18 mouse cellular contexts compared by ENCODE assay signal in genomic region chr9:115942486-115942885, GRCm38 (mm10). TPM values are rescaled to one million over a fixed set of nuclear protein-coding genes. Genes with fewer than 3 reads are reported as not detected.
DNase-seq lines count a peak whose midpoint lies in the region; ATAC-seq lines count a peak whose summit lies in the region.
"Had no signal": no experiment of that assay in that cellular context is flagged by ENCODE, and none has a peak within 500 bp of the region (broad histone marks: within the 10 kb centered on the region; RNA-seq: fewer than 3 reads in every experiment).

No protein-coding gene starts in this region.

- no peak overlapping the region for H3K4me3 ChIP-seq in hindbrain, embryonic 15.5 days
- H3K4me3 ChIP-seq in hindbrain, embryonic 11.5 days (ENCODE audit: low read depth, low read length): no peak overlapping the region
- H3K4me3 ChIP-seq in neural tube, embryonic 14.5 days (ENCODE audit: low read depth, low read length): no peak overlapping the region
- H3K4me3 ChIP-seq in neural tube, embryonic 15.5 days (replicated peaks): no peak overlapping the region
- H3K4me3 ChIP-seq in midbrain, embryonic 11.5 days (ENCODE audit: low read depth, low read length): no peak overlapping the region
- H3K4me3 ChIP-seq: intestine, embryonic 15.5 days; limb, embryonic 10.5 days; myocyte had no signal

- H3K4me1 ChIP-seq in hindbrain, embryonic 15.5 days (replicated peaks): peaks cover 12% of the 10 kb centered on the region
- no peaks in the 10 kb centered on the region; the same call in 1 of the 2 replicates for H3K4me1 ChIP-seq in hindbrain, embryonic 11.5 days (replicated peaks; ENCODE audit: control insufficient read depth, insufficient read depth, low read length)
- no peaks in the 10 kb centered on the region for H3K4me1 ChIP-seq in neural tube, embryonic 14.5 days (ENCODE audit: control insufficient read depth, insufficient read depth, low read length)
- peaks cover 16% of the 10 kb centered on the region for H3K4me1 ChIP-seq in neural tube, embryonic 15.5 days
- H3K4me1 ChIP-seq in midbrain, embryonic 11.5 days (ENCODE audit: control insufficient read depth, insufficient read depth, low read length): no peaks in the 10 kb centered on the region; the same call in 1 of the 2 replicates
- H3K4me1 ChIP-seq: intestine, embryonic 15.5 days had no signal

- no peak for ATAC-seq in hindbrain, embryonic 15.5 days (ENCODE audit: low FRiP score, low read depth)
- ATAC-seq in hindbrain, embryonic 11.5 days (ENCODE audit: low FRiP score): no peak
- ATAC-seq in neural tube, embryonic 14.5 days (ENCODE audit: low read depth): no peak
- ATAC-seq in neural tube, embryonic 15.5 days (ENCODE audit: low FRiP score): no peak
- ATAC-seq in midbrain, embryonic 11.5 days (ENCODE audit: low FRiP score): no peak
- ATAC-seq: intestine, embryonic 15.5 days; liver, postnatal 0 days had no signal

- no peaks in the 10 kb centered on the region for H3K9me3 ChIP-seq in hindbrain, embryonic 15.5 days
- no peaks in the 10 kb centered on the region for H3K9me3 ChIP-seq in hindbrain, embryonic 11.5 days (ENCODE audit: control insufficient read depth, low read length)
- no peaks in the 10 kb centered on the region for H3K9me3 ChIP-seq in neural tube, embryonic 14.5 days (ENCODE audit: control insufficient read depth, low read length)
- no peaks in the 10 kb centered on the region for H3K9me3 ChIP-seq in neural tube, embryonic 15.5 days (replicated peaks)
- H3K9me3 ChIP-seq in midbrain, embryonic 11.5 days (ENCODE audit: control insufficient read depth, low read length): no peaks in the 10 kb centered on the region; the same call in 1 of the 2 replicates
- H3K9me3 ChIP-seq: intestine, embryonic 15.5 days; limb, embryonic 10.5 days had no signal

- WGBS in hindbrain, embryonic 15.5 days: 33% methylated on average over 4 of the region's 4 CpGs
- 66% methylated on average over 4 of the region's 4 CpGs for WGBS in hindbrain, embryonic 11.5 days
- 22% methylated on average over 4 of the region's 4 CpGs for WGBS in neural tube, embryonic 14.5 days
- 15% methylated on average over 4 of the region's 4 CpGs for WGBS in neural tube, embryonic 15.5 days
- 40% methylated on average over 4 of the region's 4 CpGs for WGBS in midbrain, embryonic 11.5 days

- 0 out of 2 replicates have a peak overlapping the region, but pooled peaks have one; percentile 18 for H3K27ac ChIP-seq in hindbrain, embryonic 15.5 days (replicated peaks)
- no peak overlapping the region for H3K27ac ChIP-seq in hindbrain, embryonic 11.5 days (ENCODE audit: low read depth, low read length)
- 0 out of 2 replicates have a peak overlapping the region, but pooled peaks have one; percentile 8 for H3K27ac ChIP-seq in neural tube, embryonic 14.5 days (ENCODE audit: low read depth, low read length)
- no peak overlapping the region for H3K27ac ChIP-seq in neural tube, embryonic 15.5 days (replicated peaks)
- H3K27ac ChIP-seq in midbrain, embryonic 11.5 days (ENCODE audit: low read depth, low read length): no peak overlapping the region
- H3K27ac ChIP-seq: intestine, embryonic 15.5 days had no signal

- DNase-seq in hindbrain, embryonic 11.5 days (ENCODE audit: low spot score): no peak
- DNase-seq in midbrain, embryonic 11.5 days (ENCODE audit: low spot score, missing footprints): peak; percentile 85
- peak; percentile 32 for DNase-seq in telencephalon, adult 2 months (ENCODE audit: low read depth, low spot score)
- DNase-seq in kidney, postnatal 36 days: no peak
- DNase-seq in left cerebral cortex, adult 18-20 months (ENCODE audit: low spot score in 2 of 2): no peak
- DNase-seq: adrenal gland, postnatal 14 days; gastrocnemius, postnatal 36 days; liver, postnatal 0 days; lung, postnatal 14 days had no signal

- no peak overlapping the region for H3K9ac ChIP-seq in hindbrain, embryonic 15.5 days
- no peak overlapping the region for H3K9ac ChIP-seq in hindbrain, embryonic 11.5 days (ENCODE audit: low read depth, low read length)
- H3K9ac ChIP-seq in neural tube, embryonic 14.5 days (replicated peaks; ENCODE audit: low read depth, low read length): no peak overlapping the region
- H3K9ac ChIP-seq in neural tube, embryonic 15.5 days (replicated peaks): no peak overlapping the region
- no peak overlapping the region for H3K9ac ChIP-seq in midbrain, embryonic 11.5 days (ENCODE audit: low read length)
- H3K9ac ChIP-seq: intestine, embryonic 15.5 days; liver, postnatal 0 days had no signal

- no peaks in the 10 kb centered on the region for H3K36me3 ChIP-seq in hindbrain, embryonic 15.5 days
- no peaks in the 10 kb centered on the region for H3K36me3 ChIP-seq in hindbrain, embryonic 11.5 days (ENCODE audit: control insufficient read depth, insufficient read depth, low read length)
- no peaks in the 10 kb centered on the region for H3K36me3 ChIP-seq in neural tube, embryonic 14.5 days (ENCODE audit: control insufficient read depth, insufficient read depth, low read length)
- H3K36me3 ChIP-seq in neural tube, embryonic 15.5 days: no peaks in the 10 kb centered on the region
- no peaks in the 10 kb centered on the region for H3K36me3 ChIP-seq in midbrain, embryonic 11.5 days (ENCODE audit: control insufficient read depth, insufficient read depth, low read length)
- H3K36me3 ChIP-seq: intestine, embryonic 15.5 days; limb, embryonic 10.5 days had no signal

- no peaks in the 10 kb centered on the region for H3K27me3 ChIP-seq in hindbrain, embryonic 15.5 days
- H3K27me3 ChIP-seq in hindbrain, embryonic 11.5 days (ENCODE audit: control insufficient read depth, insufficient read depth, low read length): no peaks in the 10 kb centered on the region
- H3K27me3 ChIP-seq in neural tube, embryonic 14.5 days (ENCODE audit: control insufficient read depth, insufficient read depth, low read length): no peaks in the 10 kb centered on the region
- no peaks in the 10 kb centered on the region for H3K27me3 ChIP-seq in neural tube, embryonic 15.5 days (replicated peaks)
- no peaks in the 10 kb centered on the region for H3K27me3 ChIP-seq in midbrain, embryonic 11.5 days (ENCODE audit: control insufficient read depth, insufficient read depth, low read length)
- H3K27me3 ChIP-seq: CH12.LX; intestine, embryonic 15.5 days; megakaryocyte, embryonic 14.5 days had no signal

- no peak overlapping the region for H3K4me2 ChIP-seq in hindbrain, embryonic 15.5 days
- no peak overlapping the region for H3K4me2 ChIP-seq in hindbrain, embryonic 11.5 days (replicated peaks; ENCODE audit: low read depth, low read length)
- no peak overlapping the region for H3K4me2 ChIP-seq in neural tube, embryonic 14.5 days (ENCODE audit: low read depth, low read length)
- no peak overlapping the region for H3K4me2 ChIP-seq in neural tube, embryonic 15.5 days
- H3K4me2 ChIP-seq in midbrain, embryonic 11.5 days: no peak overlapping the region
- H3K4me2 ChIP-seq: intestine, embryonic 15.5 days had no signal

RNA-seq across cellular contexts. Expression of gene Gadl1, which starts 33.2 kb away (rescaled TPM):
- polyA plus RNA-seq in hindbrain, embryonic 15.5 days (2015; fragmentation: Nextera tagmentation; extraction: Ambion mirVana): 0.22 and 0.28 TPM in 2 replicates
- 0.31 and 0.50 TPM in 2 replicates for polyA plus RNA-seq in hindbrain, embryonic 11.5 days (2014; fragmentation: Nextera tagmentation; extraction: Ambion mirVana)
- polyA plus RNA-seq in neural tube, embryonic 14.5 days (2014; fragmentation: Nextera tagmentation; extraction: Ambion mirVana): 0.30 and 0.36 TPM in 2 replicates
- polyA plus RNA-seq in neural tube, embryonic 15.5 days (2015; fragmentation: Nextera tagmentation; extraction: Ambion mirVana): 0.37 and 0.46 TPM in 2 replicates
- polyA plus RNA-seq in midbrain, embryonic 11.5 days (2014; fragmentation: Nextera tagmentation; extraction: Ambion mirVana): 0.26 and 0.31 TPM in 2 replicates
- total RNA-seq in left cerebral cortex, adult 18-20 months (2021): 1 to 10 TPM in 1 of 2 experiments, under 1 TPM in 1; 0.60 to 1.2 TPM
- total RNA-seq: liver, adult 2 months had no signal
- polyA plus RNA-seq: liver, adult 2 months had no signal

Comparison
In these comparisons a context has a peak if more than half of its experiments do, and no peak if none do; other contexts are left out.
1. H3K27ac ChIP-seq: peak in hindbrain, embryonic 15.5 days (single experiment) and neural tube, embryonic 14.5 days (single experiment); none in hindbrain, embryonic 11.5 days (single experiment), neural tube, embryonic 15.5 days (single experiment) and midbrain, embryonic 11.5 days (single experiment).
2. DNase-seq: peak in midbrain, embryonic 11.5 days (single experiment) and telencephalon, adult 2 months (single experiment); none in hindbrain, embryonic 11.5 days (single experiment), kidney, postnatal 36 days (0 of 2) and left cerebral cortex, adult 18-20 months (0 of 2).